Mouse (Mus musculus) heart, embryonic 11.5 days (tissue): ENCODE measurements at regions not wholly inside any gene's neighbourhood (a gene's known extent, or its start where the extent isn't known, plus 50 kb on each side); places are given as distances from the start of the nearest gene placed in this dataset.

Experiments
- ATAC-seq: fragments of 200-750 bp; cut with Nextera tagmentation; replicated peaks from 2 replicates; pipeline ENCODE4 v1.8.0; 2017; ENCODE audit warnings: moderate library complexity; ENCODE audit not compliant: insufficient number of reproducible peaks, low FRiP score, low TSS enrichment
- H3K27ac ChIP-seq: fragments of 300-500 bp; sonication (generic); 2 replicates; pipeline ENCODE4 v1.5.1; 2014; ENCODE audit warnings: mild to moderate bottlenecking, low read depth, low read length
- H3K27me3 ChIP-seq: fragments of 300-500 bp; sonication (generic); 2 replicates; pipeline ENCODE4 v1.6.1; 2014; ENCODE audit warnings: mild to moderate bottlenecking, low read length, mixed read lengths; ENCODE audit not compliant: control insufficient read depth, insufficient read depth
- H3K36me3 ChIP-seq: fragments of 300-500 bp; sonication (generic); 2 replicates; pipeline ENCODE4 v1.6.1; 2014; ENCODE audit warnings: mild to moderate bottlenecking, low read length, moderate library complexity, mixed read lengths; ENCODE audit not compliant: control insufficient read depth, insufficient read depth
- H3K4me1 ChIP-seq: fragments of 300-500 bp; sonication (generic); 2 replicates; pipeline ENCODE4 v1.6.1; 2014; ENCODE audit warnings: low read length; ENCODE audit not compliant: control insufficient read depth, insufficient read depth
- H3K4me2 ChIP-seq: fragments of 300-500 bp; sonication (generic); 2 replicates; pipeline ENCODE4 v1.6.1; 2014; ENCODE audit warnings: mild to moderate bottlenecking, moderate library complexity
- H3K4me3 ChIP-seq: fragments of 300-500 bp; sonication (generic); 2 replicates; pipeline ENCODE4 v1.5.1; 2014; ENCODE audit warnings: low read depth, low read length
- H3K9ac ChIP-seq: fragments of 300-500 bp; sonication (generic); 2 replicates; pipeline ENCODE4 v1.6.1; 2014; ENCODE audit warnings: mild to moderate bottlenecking, low read depth, low read length, moderate library complexity
- H3K9me3 ChIP-seq: fragments of 300-500 bp; sonication (generic); replicated peaks from 2 replicates; pipeline ENCODE4 v1.6.1; 2016; ENCODE audit warnings: low read length; ENCODE audit not compliant: control insufficient read depth
- WGBS: fragments of 180-500 bp; shearing (Covaris S2); extraction: QIAGEN DNeasy Blood & Tissue Kit; methylation state at CpG from one replicate; pipeline ENCODE4 v1.1.7; 2014; ENCODE audit not compliant: insufficient replicate concordance; 5-methylcytosine and 5-hydroxymethylcytosine counted together

GRCm38 (mm10) chr14:31964831-31965230, 64.0 kb upstream of the Galnt15 start:
- H3K4me1 ChIP-seq, result peaks cover 8% of the 10 kb centered on the region; the same call in 1 of the 2 replicates
- 75% methylated on average over 4 of the region's 4 CpGs for WGBS
- H3K4me3 ChIP-seq, result no peak overlapping the region
- no peaks in the 10 kb centered on the region for H3K9me3 ChIP-seq
- H3K27me3 ChIP-seq, result no peaks in the 10 kb centered on the region
- no peak overlapping the region for H3K27ac ChIP-seq
- no peak overlapping the region for H3K9ac ChIP-seq
- no peak for ATAC-seq
- no peaks in the 10 kb centered on the region for H3K36me3 ChIP-seq
- H3K4me2 ChIP-seq, result no peak overlapping the region

- WGBS, result 68% methylated on average over 4 of the region's 4 CpGs
- ATAC-seq, result peak; percentile 72
- no peak overlapping the region for H3K9ac ChIP-seq
- H3K27ac ChIP-seq, result 0 out of 2 replicates have a peak overlapping the region, but pooled peaks have one; percentile 35
- H3K4me1 ChIP-seq, result no peaks in the 10 kb centered on the region; the same call in 1 of the 2 replicates
- H3K9me3 ChIP-seq, result no peaks in the 10 kb centered on the region
- no peaks in the 10 kb centered on the region for H3K27me3 ChIP-seq
- H3K4me2 ChIP-seq, result no peak overlapping the region
- no peaks in the 10 kb centered on the region for H3K36me3 ChIP-seq
- H3K4me3 ChIP-seq, result no peak overlapping the region
Measured at GRCm38 (mm10) chr14:31969531-31969930, 59.3 kb upstream of the Galnt15 start.

DNA sequence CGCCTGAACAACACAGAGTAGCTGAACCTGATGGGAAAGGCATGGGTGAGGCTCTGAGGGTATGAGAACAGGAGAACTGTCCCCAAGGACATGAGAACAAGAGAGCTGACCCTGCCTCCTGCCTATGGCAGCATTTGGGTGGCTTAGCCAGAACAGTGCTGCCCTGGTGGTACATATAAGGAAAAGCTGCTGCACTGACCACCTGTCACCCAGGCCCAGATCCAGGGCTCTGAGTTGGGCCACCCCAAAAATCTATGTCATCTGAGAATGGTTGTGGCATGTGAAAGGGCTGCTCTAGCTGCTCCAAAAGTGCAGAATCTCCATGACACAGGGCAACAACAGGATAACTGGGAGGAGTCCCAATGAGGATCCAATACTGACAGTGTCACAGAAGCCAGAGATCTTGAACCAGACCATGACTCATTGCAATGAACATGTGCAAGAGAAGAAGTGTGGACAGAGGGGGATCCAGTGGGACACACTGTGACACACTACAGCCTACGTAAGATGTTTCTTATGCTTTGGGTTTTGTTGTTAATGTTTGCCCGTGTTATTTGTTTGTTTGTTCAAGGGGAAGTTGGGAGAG, 58.5 kb upstream of the Galnt15 start:
- H3K4me3 ChIP-seq, result no peak overlapping the region
- no peak overlapping the region; the same call in 1 of the 2 replicates for H3K4me2 ChIP-seq
- H3K36me3 ChIP-seq, result no peaks in the 10 kb centered on the region
- no peaks in the 10 kb centered on the region for H3K9me3 ChIP-seq
- H3K27ac ChIP-seq, result peak overlapping the region; percentile 50; the same call in 1 of the 2 replicates
- H3K4me1 ChIP-seq, result no peaks in the 10 kb centered on the region; the same call in 1 of the 2 replicates
- no peak for ATAC-seq
- no peaks in the 10 kb centered on the region for H3K27me3 ChIP-seq
- WGBS, result 84% methylated on average over 3 of the region's 3 CpGs
- no peak overlapping the region for H3K9ac ChIP-seq

GRCm38 (mm10) chr14:31970851-31971250, 57.9 kb upstream of the Galnt15 start:
- Histone ChIP-seq H3K4me1 (no peaks in the 10 kb centered on the region; the same call in 1 of the 2 replicates), H3K4me3 (no peak overlapping the region), H3K27ac (peak overlapping the region; percentile 73), H3K4me2 (no peak overlapping the region), H3K27me3 (no peaks in the 10 kb centered on the region), H3K9me3 (no peaks in the 10 kb centered on the region), H3K36me3 (no peaks in the 10 kb centered on the region), H3K9ac (no peak overlapping the region)
- peak; percentile 78 for ATAC-seq
- WGBS, result 73% methylated on average over 9 of the region's 9 CpGs

GRCm38 (mm10) chr14:31973702-31974101, 55.1 kb upstream of the Galnt15 start:
- Histone ChIP-seq H3K9ac (no peak overlapping the region), H3K4me3 (no peak overlapping the region), H3K27ac (peak overlapping the region; percentile 85), H3K4me2 (peak overlapping the region; percentile 39; the same call in 1 of the 2 replicates), H3K27me3 (no peaks in the 10 kb centered on the region), H3K4me1 (no peaks in the 10 kb centered on the region; the same call in 1 of the 2 replicates), H3K36me3 (no peaks in the 10 kb centered on the region), H3K9me3 (no peaks in the 10 kb centered on the region)
- 37% methylated on average over 4 of the region's 4 CpGs for WGBS
- peak; percentile 79 for ATAC-seq

DNA sequence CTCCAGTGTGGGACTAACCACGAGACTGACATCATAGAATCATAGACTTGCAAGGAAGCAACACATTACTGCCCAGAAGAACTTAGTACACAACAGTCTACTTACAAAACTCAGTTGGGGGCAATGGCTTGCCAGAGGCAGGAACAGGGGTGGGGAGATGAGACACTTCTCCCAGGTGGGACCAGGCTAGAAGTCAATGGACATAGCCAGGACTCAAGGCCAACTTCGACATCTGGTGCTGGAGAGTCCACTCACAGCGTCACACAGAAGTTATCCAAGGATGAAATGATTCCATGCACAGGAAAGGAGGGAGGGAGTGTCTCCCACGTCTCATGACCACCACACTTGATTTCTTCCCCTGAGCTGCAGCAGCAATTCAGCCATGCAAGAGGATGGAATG, 50.6 kb upstream of the Galnt15 start:
- Histone ChIP-seq H3K36me3 (no peaks in the 10 kb centered on the region), H3K4me1 (no peaks in the 10 kb centered on the region; the same call in 1 of the 2 replicates), H3K4me2 (no peak overlapping the region), H3K27me3 (no peaks in the 10 kb centered on the region), H3K9me3 (no peaks in the 10 kb centered on the region), H3K27ac (no peak overlapping the region), H3K9ac (no peak overlapping the region), H3K4me3 (no peak overlapping the region)
- no peak for ATAC-seq
- WGBS, result 83% methylated on average over 4 of the region's 4 CpGs

- ATAC-seq, result no peak
- WGBS, result 42% methylated on average over 3 of the region's 3 CpGs
- H3K27me3 ChIP-seq, result no peaks in the 10 kb centered on the region
Measured at GRCm38 (mm10) chr14:31978690-31979089, 50.1 kb upstream of the Galnt15 start.

More at GRCm38 (mm10) chr14:31978690-31979089, 50.1 kb upstream of the Galnt15 start:
- H3K36me3 ChIP-seq, result no peaks in the 10 kb centered on the region
- H3K9me3 ChIP-seq, result no peaks in the 10 kb centered on the region
- H3K4me3 ChIP-seq, result no peak overlapping the region
- H3K4me1 ChIP-seq, result no peaks in the 10 kb centered on the region; the same call in 1 of the 2 replicates
- H3K4me2 ChIP-seq, result no peak overlapping the region
- H3K27ac ChIP-seq, result no peak overlapping the region
- no peak overlapping the region for H3K9ac ChIP-seq
